Mouse (Mus musculus): ENCODE measurements at regions not wholly inside any gene's neighbourhood (a gene's known extent, or its start where the extent isn't known, plus 50 kb on each side); places are given as distances from the start of the nearest gene placed in this dataset.
A peak's percentile ranks its signal among the peaks of the same experiment; 100 is the strongest.
"Not testable (repeated sequence)": the region's sequence is repeated elsewhere in the genome, so short reads cannot be mapped to it uniquely, and the experiment has no call there.

- DNase-seq = no peak
Observed at GRCm38 (mm10) chr14:9492228-9492627, 826.2 kb upstream of the 4930452B06Rik start.

- no peak for DNase-seq
Observed at GRCm38 (mm10) chr14:9488585-9488984, 822.5 kb upstream of the 4930452B06Rik start.

GRCm38 (mm10) chr14:9478981-9479380, 812.9 kb upstream of the 4930452B06Rik start:
- DNase-seq = no peak

DNA sequence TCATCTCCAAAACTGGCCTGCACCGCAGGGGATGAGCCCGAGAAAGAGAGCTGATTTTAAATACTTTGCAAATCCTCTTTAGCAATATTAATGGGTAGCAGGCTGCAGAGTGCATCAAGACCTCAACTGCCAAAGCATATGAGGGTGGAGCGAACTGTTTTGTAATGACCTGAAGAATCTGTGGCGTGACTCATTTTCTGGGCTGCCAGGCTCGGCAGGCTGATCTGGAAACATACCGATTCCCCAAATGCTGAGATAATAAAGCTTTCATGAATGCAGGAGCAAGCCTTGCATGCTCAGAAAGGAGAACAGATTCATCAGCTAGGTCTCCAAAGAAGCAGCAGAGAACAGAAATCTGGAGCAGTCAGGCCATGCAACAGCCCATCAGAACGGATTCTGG, 809.1 kb upstream of the 4930452B06Rik start:
- DNase-seq = no peak

DNA sequence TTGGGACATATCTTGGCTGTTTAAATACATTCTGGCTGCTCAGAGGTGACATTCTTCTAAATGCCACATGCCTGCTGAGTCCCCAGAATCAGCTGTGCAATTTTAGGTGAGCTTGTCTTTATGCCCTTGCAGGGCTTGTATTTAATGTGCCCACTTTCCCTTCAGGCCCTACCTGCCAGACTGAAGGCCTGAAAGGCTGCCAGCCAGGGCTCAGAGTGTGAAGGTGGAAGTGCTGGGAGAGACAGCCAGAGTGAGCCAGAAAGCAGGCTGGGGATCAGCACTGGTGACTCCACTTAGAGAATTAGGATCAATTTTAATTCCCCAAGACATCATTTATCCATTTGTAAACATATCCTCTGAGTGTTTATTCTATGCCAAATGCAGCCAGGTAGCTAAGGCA, 803.6 kb upstream of the 4930452B06Rik start:
- DNase-seq = no peak

DNA sequence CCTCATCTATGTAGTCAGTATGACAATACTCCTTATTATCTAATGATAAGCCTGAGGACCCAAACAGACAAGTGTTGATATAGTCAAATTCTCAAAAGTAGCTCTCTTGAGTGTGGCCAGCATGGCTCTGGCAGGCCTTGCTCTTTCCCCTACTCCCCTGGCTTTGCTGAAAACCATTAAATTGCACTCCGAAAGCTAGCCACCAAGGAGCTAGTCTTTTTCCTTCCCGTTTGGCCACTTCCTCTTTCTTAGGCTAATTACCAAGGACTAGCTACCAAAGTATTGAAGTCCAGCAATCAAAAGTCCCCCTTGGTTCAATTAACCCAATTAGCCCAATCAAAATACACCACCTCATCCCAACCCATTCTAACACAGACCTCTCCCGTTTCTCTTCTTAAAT, 802.6 kb upstream of the 4930452B06Rik start:
- DNase-seq = no peak

GRCm38 (mm10) chr14:9467690-9468458, 801.8 kb upstream of the 4930452B06Rik start:
- no peak for DNase-seq

- DNase-seq = no peak
Observed at GRCm38 (mm10) chr14:9460006-9460405, 794.0 kb upstream of the 4930452B06Rik start.

DNA sequence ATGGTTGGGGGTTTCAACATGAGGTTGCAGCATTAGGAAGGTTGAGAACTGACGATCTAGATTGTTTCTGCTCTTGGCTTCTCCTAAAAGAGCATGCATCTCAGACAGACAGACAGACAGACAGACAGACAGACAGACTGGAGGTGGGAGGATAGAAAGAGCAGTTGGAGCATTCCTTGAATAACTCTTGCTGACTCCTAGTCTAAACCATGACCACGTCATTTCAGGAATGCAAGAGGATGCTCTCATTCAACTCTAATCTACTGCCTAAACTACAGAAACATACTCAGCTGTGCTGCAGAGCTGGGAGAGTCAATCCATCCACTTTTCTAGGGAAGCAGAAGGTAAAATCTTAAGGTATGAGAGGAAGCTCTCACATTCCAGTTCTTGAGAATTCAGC, 792.8 kb upstream of the 4930452B06Rik start:
- DNase-seq = no peak

GRCm38 (mm10) chr14:9457801-9458495, 791.9 kb upstream of the 4930452B06Rik start:
- DNase-seq = no peak

DNA sequence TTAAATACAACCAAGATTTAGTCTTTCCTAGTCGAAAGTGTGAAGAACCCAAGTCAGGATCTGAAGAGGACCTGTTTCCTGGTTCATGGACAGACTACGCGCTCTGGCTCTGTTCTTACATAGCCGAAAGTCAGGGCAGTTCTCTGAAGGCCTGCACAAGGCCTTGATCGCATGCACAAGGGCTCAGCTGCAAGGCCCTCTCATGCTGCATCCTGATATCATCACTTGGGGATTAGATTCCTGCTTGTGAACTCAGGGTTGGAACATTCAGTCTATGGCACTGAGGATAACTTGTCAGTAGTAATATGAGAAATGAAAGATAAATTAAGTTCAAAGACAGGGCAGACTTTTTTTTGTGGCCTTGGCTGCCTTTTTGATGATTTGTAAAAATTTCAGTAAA, 789.9 kb upstream of the 4930452B06Rik start:
- no peak for DNase-seq

- DNase-seq = peak; percentile 42
Observed at GRCm38 (mm10) chr14:9449942-9450341, 783.9 kb upstream of the 4930452B06Rik start.

DNA sequence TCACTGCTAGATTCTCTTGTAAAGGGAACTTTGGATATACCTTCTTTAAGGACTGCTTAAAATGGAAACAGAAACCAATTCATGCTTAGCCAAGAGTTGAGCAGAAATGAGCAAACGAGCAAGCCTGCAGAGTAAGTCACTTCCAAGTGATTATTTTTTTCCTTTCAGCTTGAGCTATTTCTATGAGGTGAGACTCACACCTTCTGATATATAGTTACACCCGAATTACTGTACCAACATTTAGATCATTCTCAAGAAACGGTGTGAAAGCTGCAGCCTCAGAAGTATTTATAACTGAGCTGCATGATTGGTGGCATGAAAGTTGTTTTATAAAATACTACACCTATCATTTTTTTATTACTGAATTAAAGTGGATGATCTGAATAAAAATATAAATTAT, 771.9 kb upstream of the 4930452B06Rik start:
- DNase-seq = no peak

DNA sequence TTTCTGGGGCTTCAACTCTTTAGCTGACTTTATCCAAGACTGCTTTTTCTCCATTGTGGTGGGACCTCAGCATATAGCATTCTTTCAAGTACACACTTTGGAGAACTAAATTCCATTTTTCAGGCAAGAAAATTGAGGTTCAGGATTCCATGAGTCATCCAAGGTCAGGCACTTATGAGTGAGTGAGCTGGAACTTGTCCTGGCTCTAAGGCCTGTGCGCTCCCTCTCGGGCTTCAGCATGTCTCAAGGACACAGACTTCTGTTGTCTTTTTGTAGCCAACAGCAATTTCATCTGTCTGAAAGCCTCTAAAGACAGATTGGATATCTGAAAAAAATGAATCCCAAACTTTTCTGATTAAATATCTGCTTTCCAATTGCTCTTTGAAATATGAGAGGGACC, 769.1 kb upstream of the 4930452B06Rik start:
- DNase-seq = no peak

DNA sequence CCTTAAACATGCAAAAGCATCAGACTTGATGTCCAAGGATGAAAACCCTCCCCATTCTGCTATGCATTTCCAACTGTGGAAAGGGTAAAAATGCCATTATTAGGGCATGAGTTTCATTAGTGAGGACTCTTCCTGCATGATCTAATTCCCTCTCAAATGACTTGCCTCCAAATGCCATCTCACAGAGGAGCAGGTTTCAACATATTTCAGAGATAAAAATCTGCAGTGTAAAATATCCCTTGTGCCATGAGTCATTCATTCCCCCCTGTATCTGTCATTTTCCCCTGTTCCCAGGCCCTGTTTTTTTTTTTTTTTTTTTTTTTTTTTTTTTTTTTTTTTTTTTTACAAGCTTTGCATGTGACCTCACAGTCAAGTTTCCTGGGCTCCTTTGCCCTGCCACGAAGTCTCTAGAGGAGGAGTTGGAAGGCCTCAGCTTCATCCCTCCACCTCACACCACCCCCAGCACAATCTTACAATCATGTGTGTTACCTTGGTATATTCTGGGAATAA, 767.1 kb upstream of the 4930452B06Rik start:
- DNase-seq = no peak

GRCm38 (mm10) chr14:9431798-9432197, 765.8 kb upstream of the 4930452B06Rik start:
- DNase-seq = no peak

DNA sequence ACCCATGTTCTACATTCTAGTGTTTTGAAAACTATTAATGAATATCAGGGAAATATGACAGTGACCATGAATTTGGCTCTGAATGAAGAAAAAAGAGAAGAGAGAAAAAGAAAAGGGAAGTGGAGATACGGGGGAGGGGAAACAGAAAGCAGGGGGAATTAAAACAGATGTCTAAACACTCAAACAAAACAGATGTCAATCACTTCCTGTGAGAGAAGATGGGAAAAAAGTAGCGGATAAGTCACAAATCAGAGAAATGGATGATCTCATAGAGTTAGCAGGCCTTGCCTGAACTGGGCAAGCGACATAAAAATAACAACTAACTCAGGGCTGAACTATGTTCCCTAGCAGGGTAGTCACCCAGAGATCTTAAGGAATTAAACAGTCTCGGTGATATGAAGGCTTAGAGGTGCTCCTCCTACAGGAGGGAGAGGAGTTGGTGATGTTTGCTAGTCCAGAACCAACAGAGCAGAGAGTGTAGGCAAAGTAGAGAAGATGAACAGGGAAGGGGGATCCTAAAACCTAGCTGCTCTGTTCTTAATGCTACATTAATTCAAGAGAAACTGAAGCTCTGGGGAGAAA, 745.9 kb upstream of the 4930452B06Rik start:
- DNase-seq = no peak

GRCm38 (mm10) chr14:9403688-9404087, 737.6 kb upstream of the 4930452B06Rik start:
- no peak for DNase-seq

DNA sequence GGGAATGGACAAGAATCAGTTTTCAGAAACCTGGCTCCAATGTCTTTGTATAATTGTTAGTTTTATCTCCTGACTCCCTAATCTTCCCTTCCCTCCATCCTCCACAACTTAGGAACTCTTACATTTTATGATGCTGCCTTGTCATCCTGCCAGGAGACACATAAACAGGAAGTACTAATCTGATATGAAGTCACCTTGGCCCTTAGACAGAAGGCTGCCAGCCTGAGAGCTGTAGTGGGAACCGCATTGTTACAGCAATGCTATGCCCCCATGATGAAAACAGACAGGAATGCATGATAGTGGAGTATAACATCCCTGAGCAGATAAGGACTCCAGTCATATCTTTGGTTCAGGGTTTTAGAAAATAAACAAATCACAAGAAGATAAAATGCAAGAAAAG, 734.8 kb upstream of the 4930452B06Rik start:
- peak; percentile 3 for DNase-seq

GRCm38 (mm10) chr14:9393271-9393771, 727.3 kb upstream of the 4930452B06Rik start:
- DNase-seq = peak; percentile 71

DNA sequence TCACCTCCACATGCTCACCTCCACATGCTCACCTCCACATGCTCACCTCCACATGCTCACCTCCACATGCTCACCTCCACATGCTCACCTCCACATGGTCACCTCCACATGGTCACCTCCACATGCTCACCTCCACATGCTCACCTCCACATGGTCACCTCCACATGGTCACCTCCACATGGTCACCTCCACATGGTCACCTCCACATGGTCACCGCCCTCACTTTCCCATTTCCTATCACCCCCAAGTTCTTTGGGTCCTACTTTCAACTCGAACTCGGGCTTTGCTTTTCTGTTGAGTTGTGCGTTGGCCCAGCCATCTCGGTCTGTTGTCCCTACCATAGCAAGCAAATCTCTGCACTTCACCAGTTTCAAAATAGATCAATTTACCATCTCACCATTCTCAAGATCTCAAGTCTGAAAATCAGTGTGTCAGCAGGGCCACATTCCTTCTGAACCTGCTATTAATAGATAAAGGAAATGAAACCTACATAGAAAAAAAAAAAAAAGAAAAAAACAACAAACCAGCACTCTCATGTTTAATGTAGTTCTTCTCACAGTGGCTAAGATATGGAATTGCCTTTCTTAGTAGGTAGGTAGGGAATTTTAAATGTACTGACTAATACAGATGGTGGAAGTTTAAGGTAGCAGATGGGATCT, 724.0 kb upstream of the 4930452B06Rik start:
- not testable (repeated sequence) for DNase-seq

DNA sequence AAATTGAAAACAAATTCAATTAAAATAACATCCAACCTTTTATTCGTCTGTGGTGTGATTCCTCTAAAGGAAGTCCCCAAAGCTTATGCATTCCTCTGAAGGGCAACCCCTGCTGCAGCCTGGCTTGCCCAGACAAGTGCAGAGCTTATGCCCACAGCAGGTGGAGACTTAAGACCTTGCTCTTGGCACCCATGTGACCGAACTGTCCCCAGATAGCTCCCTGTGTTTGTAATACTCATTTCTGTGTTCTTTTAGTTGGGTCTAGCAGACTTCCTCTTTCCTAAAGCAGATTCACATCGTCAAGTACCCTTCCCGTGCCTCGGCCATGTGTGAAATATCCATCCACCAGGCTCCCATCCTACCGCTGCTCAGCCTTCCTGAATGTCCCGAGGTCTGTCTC, 723.1 kb upstream of the 4930452B06Rik start:
- no peak for DNase-seq
